Mouse (Mus musculus) hindbrain, embryonic 14.5 days (tissue): ENCODE data around the gene Atf7. TPM values are rescaled to one million over a fixed set of nuclear protein-coding genes. Genes with fewer than 3 reads are reported as not detected.
A peak's percentile ranks its signal among the peaks of the same experiment; 100 is the strongest.
"Not testable (repeated sequence)": the region's sequence is repeated elsewhere in the genome, so short reads cannot be mapped to it uniquely, and the experiment has no call there.

ENCODE experiments used
- ATAC-seq: fragments of 200-750 bp; cut with Nextera tagmentation; 2 replicates; pipeline ENCODE4 v1.8.0; 2017; ENCODE audit warnings: moderate number of reproducible peaks, mild to moderate bottlenecking, moderate TSS enrichment, moderate library complexity; ENCODE audit not compliant: low FRiP score
- DNase-seq: peaks from one replicate; pipeline ENCODE4 v3.0.0-alpha.2; 2015; ENCODE audit warnings: low spot score
- H3K27ac ChIP-seq: fragments of 300-500 bp; sonication (generic); 2 replicates; pipeline ENCODE4 v1.5.1; 2014; ENCODE audit warnings: mild to moderate bottlenecking, moderate library complexity
- H3K27me3 ChIP-seq: fragments of 300-500 bp; sonication (generic); 2 replicates; pipeline ENCODE4 v1.6.1; 2014; ENCODE audit warnings: mild to moderate bottlenecking, low read length, mixed read lengths; ENCODE audit not compliant: control insufficient read depth, insufficient read depth
- H3K36me3 ChIP-seq: fragments of 300-500 bp; sonication (generic); replicated peaks from 2 replicates; pipeline ENCODE4 v1.6.1; 2014; ENCODE audit not compliant: control insufficient read depth, insufficient read depth
- H3K4me1 ChIP-seq: fragments of 300-500 bp; sonication (generic); replicated peaks from 2 replicates; pipeline ENCODE4 v1.6.1; 2014; ENCODE audit warnings: antibody characterized with exemption, low read length, mixed read lengths; ENCODE audit not compliant: control insufficient read depth, insufficient read depth
- H3K4me2 ChIP-seq: fragments of 300-500 bp; sonication (generic); replicated peaks from 2 replicates; pipeline ENCODE4 v1.6.1; 2014; ENCODE audit warnings: mild to moderate bottlenecking, moderate library complexity
- H3K4me3 ChIP-seq: fragments of 300-500 bp; sonication (generic); replicated peaks from 2 replicates; pipeline ENCODE4 v1.5.1; 2014; ENCODE audit warnings: mild to moderate bottlenecking, low read length
- H3K9ac ChIP-seq: fragments of 300-500 bp; sonication (generic); 2 replicates; pipeline ENCODE4 v1.6.1; 2014
- H3K9me3 ChIP-seq: fragments of 300-500 bp; sonication (generic); 2 replicates; pipeline ENCODE4 v1.6.1; 2016; ENCODE audit warnings: low read length; ENCODE audit not compliant: control insufficient read depth
- WGBS: fragments of 180-500 bp; shearing (Covaris S2); extraction: QIAGEN DNeasy Blood & Tissue Kit; methylation state at CpG from one replicate; pipeline ENCODE4 v1.1.7; 2014; 5-methylcytosine and 5-hydroxymethylcytosine counted together
- polyA plus RNA-seq: library from polyadenylated mRNA; unstranded; fragments of >200 nt; fragmentation: Nextera tagmentation; extraction: Ambion mirVana; gene quantifications from 2 replicates; pipeline ENCODE4 v1.2.1, GENCODE M21; 2014

Gene Atf7
- polyA plus RNA-seq, 1 experiment from 2014 or later, result 13.7 TPM

DNA sequence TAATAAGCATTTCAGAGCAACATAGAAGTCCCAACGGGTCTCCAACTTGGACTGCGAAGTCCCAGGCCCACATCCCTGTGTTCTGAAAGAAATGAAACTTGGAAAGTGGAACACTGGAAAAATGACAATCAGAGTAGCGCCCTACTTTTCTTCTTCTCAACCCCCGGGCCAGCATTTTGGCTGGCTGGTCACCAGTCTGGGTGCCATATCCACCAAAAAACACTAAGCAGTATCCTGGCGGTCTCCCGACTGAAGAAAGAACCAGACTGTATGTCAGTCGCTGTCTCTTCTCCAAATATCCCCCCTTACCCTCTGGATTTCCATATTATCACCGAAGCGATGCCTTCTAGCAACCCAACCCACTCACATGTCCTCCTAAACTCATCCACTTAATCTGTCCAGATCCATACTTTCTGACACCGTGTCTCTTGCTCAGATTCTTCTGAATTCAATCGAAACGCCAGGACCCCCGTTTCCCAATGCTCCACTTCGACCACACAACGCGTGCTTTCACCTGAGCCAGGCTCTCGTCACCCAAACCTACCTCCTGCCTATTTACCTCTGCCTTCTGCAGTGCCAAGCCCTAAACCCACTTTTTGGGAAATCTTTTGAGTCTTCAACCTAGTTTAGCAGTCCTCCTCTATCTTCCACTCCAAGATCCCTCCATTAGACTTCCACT, 834 bp downstream of the Atf7 start:
- Histone ChIP-seq H3K9me3 (no peaks in the 10 kb centered on the region), H3K36me3 (no peaks in the 10 kb centered on the region), H3K27ac (no peak overlapping the region), H3K27me3 (no peaks in the 10 kb centered on the region), H3K4me3 (peak overlapping the region; percentile 60), H3K9ac (peak overlapping the region; percentile 69), H3K4me2 (peak overlapping the region; percentile 83), H3K4me1 (peaks cover 10% of the 10 kb centered on the region)
- no peak for ATAC-seq
- no peak for DNase-seq
- WGBS, result 2% methylated on average over 17 of the region's 17 CpGs

DNA sequence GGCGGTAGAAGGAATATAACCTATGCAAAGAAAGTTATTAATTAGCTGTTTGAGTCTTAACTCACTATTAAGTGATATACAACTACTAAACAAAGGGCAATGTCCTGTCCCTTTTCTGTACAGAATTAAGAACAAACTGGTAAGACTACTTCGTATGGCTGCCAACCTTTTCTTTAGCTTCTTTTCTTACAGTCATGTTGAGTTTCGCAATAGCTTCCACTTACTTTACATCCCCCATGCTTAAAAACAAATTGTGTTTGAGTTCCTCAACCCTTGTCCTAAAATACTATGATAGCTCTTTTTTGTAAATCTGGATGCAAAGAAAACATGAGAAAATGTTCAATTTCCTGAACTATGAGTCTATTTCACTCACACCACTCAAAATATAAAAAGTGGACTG, 2.1 kb downstream of the Atf7 start:
- WGBS, result 93% methylated on average over 3 of the region's 3 CpGs
- Histone ChIP-seq H3K9me3 (no peaks in the 10 kb centered on the region), H3K9ac (no peak overlapping the region), H3K27ac (no peak overlapping the region), H3K4me3 (no peak overlapping the region), H3K27me3 (no peaks in the 10 kb centered on the region), H3K4me2 (no peak overlapping the region), H3K4me1 (peaks cover 10% of the 10 kb centered on the region), H3K36me3 (no peaks in the 10 kb centered on the region)
- no peak for ATAC-seq
- DNase-seq, result no peak

DNA sequence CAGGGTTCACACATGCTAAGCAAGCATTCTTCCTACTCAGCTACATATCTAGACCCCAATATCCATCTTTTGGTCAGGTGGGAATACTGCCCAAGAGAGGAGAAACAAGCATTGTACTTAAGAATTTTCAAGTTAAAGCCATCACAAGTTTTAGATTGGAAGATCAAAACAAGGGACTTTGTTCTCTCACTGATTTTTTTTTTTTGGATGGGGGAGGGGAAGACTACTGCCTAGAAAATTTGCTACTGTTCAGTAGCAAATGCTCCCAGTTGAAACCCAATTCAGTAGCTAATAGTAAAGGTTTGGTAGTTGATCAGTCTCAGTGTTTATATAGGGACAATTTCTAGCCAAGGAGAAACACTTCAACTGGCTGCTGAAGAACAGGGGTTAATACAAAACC, 2.7 kb downstream of the Atf7 start:
- Histone ChIP-seq H3K4me1 (peaks cover 10% of the 10 kb centered on the region), H3K4me3 (no peak overlapping the region), H3K27ac (no peak overlapping the region), H3K9me3 (no peaks in the 10 kb centered on the region), H3K4me2 (no peak overlapping the region), H3K27me3 (no peaks in the 10 kb centered on the region), H3K36me3 (no peaks in the 10 kb centered on the region), H3K9ac (no peak overlapping the region)
- DNase-seq, result no peak
- no peak for ATAC-seq

DNA sequence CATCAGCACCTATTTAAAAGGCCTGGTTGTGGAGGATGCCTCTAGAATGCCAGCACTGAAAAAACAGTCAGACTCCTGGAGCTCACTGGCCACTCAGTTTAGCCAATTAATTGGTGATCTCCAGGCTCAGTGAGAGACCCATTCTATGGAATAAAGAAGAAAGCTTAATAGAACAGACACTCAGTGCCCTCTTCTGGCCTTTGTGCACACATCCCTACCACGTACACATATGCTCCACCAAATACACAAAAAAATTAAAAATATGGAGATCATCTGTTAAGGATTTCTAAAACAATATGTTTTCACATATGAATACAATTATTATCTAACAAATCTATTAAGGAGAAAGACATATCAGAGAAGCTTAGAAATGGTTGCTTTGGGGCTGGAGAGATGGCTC, 4.5 kb downstream of the Atf7 start:
- Histone ChIP-seq H3K27ac (no peak overlapping the region), H3K4me3 (no peak overlapping the region), H3K27me3 (no peaks in the 10 kb centered on the region), H3K4me2 (no peak overlapping the region), H3K36me3 (no peaks in the 10 kb centered on the region), H3K4me1 (peaks cover 7% of the 10 kb centered on the region), H3K9ac (no peak overlapping the region), H3K9me3 (no peaks in the 10 kb centered on the region)
- WGBS, result 85% methylated on average over 1 of the region's 1 CpGs
- ATAC-seq, result no peak
- no peak for DNase-seq

DNA sequence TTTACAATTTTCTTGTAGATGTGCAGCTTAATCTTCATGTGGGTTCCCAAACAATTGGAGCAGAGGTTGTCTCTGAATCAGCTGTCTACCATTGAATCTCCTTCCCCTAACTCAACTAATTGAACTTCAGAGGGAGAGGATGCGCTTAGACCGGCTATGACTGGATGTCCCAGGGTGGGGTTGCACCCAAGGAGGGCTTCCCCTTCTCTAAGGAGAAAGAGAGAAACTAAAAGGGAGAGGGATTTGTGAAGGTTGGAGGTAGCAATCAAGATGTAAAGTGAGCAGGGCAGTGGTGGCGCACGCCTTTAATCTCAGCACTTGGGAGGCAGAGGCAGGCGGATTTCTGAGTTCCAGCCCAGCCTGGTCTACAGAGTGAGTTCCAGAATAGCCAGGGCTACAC, 5.8 kb downstream of the Atf7 start:
- H3K9me3 ChIP-seq, result no peaks in the 10 kb centered on the region
- ATAC-seq, result no peak
- H3K9ac ChIP-seq, result no peak overlapping the region
- H3K27me3 ChIP-seq, result no peaks in the 10 kb centered on the region
- no peak for DNase-seq
- no peak overlapping the region for H3K4me2 ChIP-seq
- H3K4me1 ChIP-seq, result peaks cover 5% of the 10 kb centered on the region
- no peaks in the 10 kb centered on the region for H3K36me3 ChIP-seq
- H3K27ac ChIP-seq, result no peak overlapping the region
- H3K4me3 ChIP-seq, result no peak overlapping the region
- 97% methylated on average over 5 of the region's 5 CpGs for WGBS

DNA sequence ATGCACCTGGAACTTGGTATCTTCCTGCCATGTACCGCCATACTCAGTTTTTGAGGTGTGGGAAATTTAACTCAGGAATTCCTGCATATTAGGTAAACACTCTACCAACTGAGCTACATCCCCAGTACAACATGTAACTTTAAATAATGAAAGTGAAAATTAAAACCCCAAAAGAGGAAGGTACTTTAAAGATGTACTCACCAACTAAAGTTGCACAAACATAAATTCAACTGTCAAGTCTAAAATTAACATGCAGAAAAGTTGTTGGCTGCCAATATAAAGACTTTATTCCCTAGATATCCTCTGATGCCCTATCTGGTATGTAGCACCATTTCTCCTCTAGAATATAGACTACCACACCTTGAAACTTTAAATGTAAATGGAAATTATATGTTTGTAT, 7.6 kb downstream of the Atf7 start:
- WGBS, result 88% methylated on average over 1 of the region's 1 CpGs
- no peak overlapping the region for H3K9ac ChIP-seq

DNA sequence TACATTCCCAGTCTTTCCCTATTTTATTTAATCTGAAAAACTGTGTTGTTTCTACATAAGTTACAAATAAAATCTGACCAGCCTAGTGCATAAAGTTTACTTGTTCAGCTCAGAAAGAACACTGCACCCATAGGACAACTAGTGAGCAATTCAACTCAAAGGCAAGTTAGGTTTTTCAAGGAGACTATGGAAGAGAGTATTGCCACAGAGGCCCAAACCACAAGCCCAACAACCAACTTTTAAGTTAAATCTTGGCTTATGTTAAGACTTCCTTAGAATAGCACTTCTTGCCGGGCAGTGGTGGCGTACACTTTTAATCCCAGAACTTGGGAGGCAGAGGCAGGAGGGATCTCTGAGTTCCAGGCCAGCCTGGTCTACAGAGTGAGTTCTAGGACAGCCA, 9.1 kb downstream of the Atf7 start:
- Histone ChIP-seq H3K4me3 (no peak overlapping the region), H3K9me3 (no peaks in the 10 kb centered on the region), H3K4me1 (no peaks in the 10 kb centered on the region), H3K9ac (no peak overlapping the region), H3K27ac (no peak overlapping the region), H3K36me3 (no peaks in the 10 kb centered on the region), H3K4me2 (no peak overlapping the region), H3K27me3 (no peaks in the 10 kb centered on the region)
- no peak for ATAC-seq
- WGBS, result 94% methylated on average over 2 of the region's 2 CpGs
- DNase-seq, result no peak

More for the DNA sequence above, 7.6 kb downstream of the Atf7 start:
- no peak for ATAC-seq
- no peak overlapping the region for H3K4me3 ChIP-seq
- no peaks in the 10 kb centered on the region for H3K9me3 ChIP-seq
- H3K36me3 ChIP-seq, result no peaks in the 10 kb centered on the region
- H3K27me3 ChIP-seq, result no peaks in the 10 kb centered on the region
- no peak for DNase-seq
- no peak overlapping the region for H3K4me2 ChIP-seq
- no peak overlapping the region for H3K27ac ChIP-seq
- no peaks in the 10 kb centered on the region for H3K4me1 ChIP-seq

DNA sequence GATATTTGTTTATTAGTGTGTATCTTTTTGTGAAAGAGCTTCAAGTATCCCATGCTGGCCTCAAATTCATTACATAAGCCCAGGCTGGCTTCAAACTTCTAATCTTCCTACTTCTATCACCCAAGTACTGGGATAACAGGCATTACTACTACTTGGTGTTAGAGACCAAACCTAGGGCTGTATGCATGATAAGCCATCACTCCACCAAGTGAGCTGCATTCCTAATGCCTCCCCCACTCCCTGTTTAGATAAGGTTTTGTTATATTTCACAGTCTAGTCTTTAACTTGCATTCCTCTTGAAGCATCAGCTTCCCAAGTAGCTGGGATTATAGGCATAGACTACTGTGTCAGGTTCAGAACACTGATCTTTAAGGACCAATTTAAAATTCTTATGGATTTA, 11.0 kb downstream of the Atf7 start:
- Histone ChIP-seq H3K4me1 (no peaks in the 10 kb centered on the region), H3K27ac (no peak overlapping the region), H3K36me3 (no peaks in the 10 kb centered on the region), H3K4me3 (no peak overlapping the region), H3K27me3 (no peaks in the 10 kb centered on the region), H3K4me2 (no peak overlapping the region), H3K9me3 (no peaks in the 10 kb centered on the region), H3K9ac (no peak overlapping the region)
- DNase-seq (no peak), ATAC-seq (no peak)

DNA sequence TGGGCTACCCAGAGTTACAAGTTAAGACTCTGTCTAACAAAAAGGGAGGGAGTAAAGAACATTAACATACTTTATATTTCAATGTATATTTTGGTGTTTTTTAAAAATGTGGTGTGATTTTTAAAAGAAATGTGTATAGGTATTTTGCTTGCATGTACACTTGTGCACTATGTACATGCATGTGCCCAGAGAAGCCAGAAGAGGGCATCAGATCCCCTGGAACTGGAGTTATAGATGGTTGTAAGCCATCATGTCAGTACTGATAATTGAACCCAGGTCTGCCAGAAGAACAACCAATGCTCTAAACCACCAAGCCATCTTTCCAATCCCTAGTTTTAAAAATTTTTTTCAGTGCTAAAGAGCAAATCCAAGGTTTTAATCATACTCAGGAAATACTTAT, 12.3 kb downstream of the Atf7 start:
- Histone ChIP-seq H3K4me3 (no peak overlapping the region), H3K9me3 (no peaks in the 10 kb centered on the region), H3K27ac (no peak overlapping the region), H3K4me2 (no peak overlapping the region), H3K36me3 (no peaks in the 10 kb centered on the region), H3K27me3 (no peaks in the 10 kb centered on the region), H3K4me1 (no peaks in the 10 kb centered on the region), H3K9ac (no peak overlapping the region)
- DNase-seq (no peak), ATAC-seq (no peak)

DNA sequence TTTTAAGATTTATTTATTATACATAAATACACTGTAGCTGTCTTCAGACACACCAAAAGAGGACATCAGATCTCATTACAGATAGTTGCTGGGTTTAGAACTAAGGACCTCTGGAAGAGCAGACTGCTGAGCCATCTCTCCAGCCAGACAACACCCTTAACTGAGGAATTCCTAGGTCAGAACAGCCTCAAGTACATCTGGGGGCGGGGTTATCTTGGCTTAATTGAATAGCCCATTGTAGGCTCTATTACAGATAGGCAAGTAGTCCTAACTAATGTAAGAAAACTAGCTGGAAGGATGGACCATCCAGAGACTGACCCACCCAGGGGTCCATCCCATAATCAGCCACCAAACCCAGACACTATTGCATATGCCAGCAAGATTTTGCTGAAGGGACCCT, 16.7 kb downstream of the Atf7 start:
- H3K9ac ChIP-seq, DNase-seq, ATAC-seq, H3K9me3 ChIP-seq, H3K4me1 ChIP-seq, H3K4me3 ChIP-seq, H3K4me2 ChIP-seq, H3K36me3 ChIP-seq, H3K27ac ChIP-seq, H3K27me3 ChIP-seq: not testable (repeated sequence)
- WGBS, result 77% methylated on average over 1 of the region's 1 CpGs
